Mouse (Mus musculus): Measurements from ENCODE around the gene Lyplal1. TPM values are rescaled to one million over a fixed set of nuclear protein-coding genes. Genes with fewer than 3 reads are reported as not detected.
A peak's percentile ranks its signal among the peaks of the same experiment; 100 is the strongest.

Lyplal1 gene
- total and polyA plus RNA-seq, 2 experiments from 2014 or later, result 8.7 to 16.3 TPM

- H3K27ac ChIP-seq, result no peak overlapping the region
- H3K27me3 ChIP-seq (ENCODE audit: insufficient read depth, low read length), result no peaks in the 10 kb centered on the region
- H3K4me1 ChIP-seq (ENCODE audit: insufficient read depth, low read length), result no peaks in the 10 kb centered on the region
- 72% methylated on average over 6 of the region's 6 CpGs for WGBS
- no peak overlapping the region for H3K4me3 ChIP-seq (ENCODE audit: low read length)
- TF ChIP-seq CTCF (IDR thresholded peaks at IDR 0.05; ENCODE audit: low read depth), result no peak
- H3K9me3 ChIP-seq (ENCODE audit: low read length), result no peaks in the 10 kb centered on the region
- no peak overlapping the region for H3K4me2 ChIP-seq (ENCODE audit: low read depth, low read length)
- no peaks in the 10 kb centered on the region for H3K36me3 ChIP-seq (ENCODE audit: insufficient read depth, low read length)
- H3K9ac ChIP-seq (replicated peaks; ENCODE audit: low read length), result no peak overlapping the region
- DNase-seq (ENCODE audit: low spot score) (no peak), ATAC-seq (no peak)
These were observed 19.7 kb upstream of the Lyplal1 start for GRCm38 (mm10) chr1:186136636-186137380.

DNA sequence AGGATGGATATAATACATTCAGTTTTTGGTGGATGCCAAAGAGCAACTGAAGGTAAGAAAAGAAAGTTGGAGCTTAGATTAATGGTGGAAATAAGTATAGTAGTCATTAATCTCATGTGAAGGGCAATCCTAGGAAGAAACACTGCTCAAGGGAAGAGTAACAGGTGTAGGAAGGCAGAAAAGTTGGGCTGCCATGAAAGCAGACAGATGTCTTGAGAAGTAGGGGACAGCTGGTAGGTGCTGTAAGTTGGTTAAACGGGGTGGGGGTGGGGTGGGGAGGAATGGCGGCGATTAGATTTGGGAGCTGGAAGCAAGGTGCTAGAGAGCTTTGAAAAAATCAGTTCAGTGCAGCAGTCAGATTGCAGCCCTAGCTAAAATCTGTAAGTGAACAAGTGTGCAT lies 14.4 kb upstream of the Lyplal1 start:
- Histone ChIP-seq H3K4me2 (ENCODE audit: low read depth, low read length) (no peak overlapping the region), H3K9ac (replicated peaks; ENCODE audit: low read length) (no peak overlapping the region), H3K36me3 (ENCODE audit: insufficient read depth, low read length) (no peaks in the 10 kb centered on the region), H3K9me3 (ENCODE audit: low read length) (no peaks in the 10 kb centered on the region), H3K4me3 (ENCODE audit: low read length) (no peak overlapping the region), H3K27me3 (ENCODE audit: insufficient read depth, low read length) (no peaks in the 10 kb centered on the region), H3K4me1 (ENCODE audit: insufficient read depth, low read length) (no peaks in the 10 kb centered on the region), H3K27ac (no peak overlapping the region)
- WGBS, result 93% methylated on average over 3 of the region's 3 CpGs
- DNase-seq (ENCODE audit: low spot score), result no peak
- ATAC-seq, result no peak
- TF ChIP-seq CTCF (IDR thresholded peaks at IDR 0.05; ENCODE audit: low read depth), result no peak

DNA sequence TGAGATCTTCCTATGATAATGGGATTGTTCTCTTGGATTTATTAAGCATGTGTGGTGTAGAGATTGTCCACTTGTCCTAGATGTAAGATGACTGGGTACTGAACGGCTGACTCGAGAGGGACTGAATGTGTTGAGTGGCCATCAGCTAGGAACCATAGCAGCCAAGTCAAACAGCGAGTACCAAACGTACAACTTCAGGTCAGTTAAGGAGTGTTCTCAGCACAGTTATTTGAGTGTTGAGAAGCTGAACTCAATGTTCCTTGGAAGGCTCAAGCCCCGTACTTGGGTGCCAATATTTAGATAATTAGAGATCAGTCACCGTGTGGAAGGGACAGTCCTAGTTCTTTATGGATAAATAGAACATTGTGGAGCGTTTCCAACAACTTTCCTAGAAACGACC lies 11.8 kb upstream of the Lyplal1 start:
- H3K4me3 ChIP-seq (ENCODE audit: low read length), result no peak overlapping the region
- H3K9me3 ChIP-seq (ENCODE audit: low read length), result no peaks in the 10 kb centered on the region
- no peaks in the 10 kb centered on the region for H3K36me3 ChIP-seq (ENCODE audit: insufficient read depth, low read length)
- H3K27me3 ChIP-seq (ENCODE audit: insufficient read depth, low read length), result no peaks in the 10 kb centered on the region
- H3K4me1 ChIP-seq (ENCODE audit: insufficient read depth, low read length), result no peaks in the 10 kb centered on the region
- DNase-seq (ENCODE audit: low spot score) (no peak), ATAC-seq (no peak)
- no peak overlapping the region for H3K4me2 ChIP-seq (ENCODE audit: low read depth, low read length)
- 91% methylated on average over 8 of the region's 8 CpGs for WGBS
- H3K27ac ChIP-seq, result no peak overlapping the region
- no peak overlapping the region for H3K9ac ChIP-seq (replicated peaks; ENCODE audit: low read length)
- no peak for TF ChIP-seq CTCF (IDR thresholded peaks at IDR 0.05; ENCODE audit: low read depth)

DNA sequence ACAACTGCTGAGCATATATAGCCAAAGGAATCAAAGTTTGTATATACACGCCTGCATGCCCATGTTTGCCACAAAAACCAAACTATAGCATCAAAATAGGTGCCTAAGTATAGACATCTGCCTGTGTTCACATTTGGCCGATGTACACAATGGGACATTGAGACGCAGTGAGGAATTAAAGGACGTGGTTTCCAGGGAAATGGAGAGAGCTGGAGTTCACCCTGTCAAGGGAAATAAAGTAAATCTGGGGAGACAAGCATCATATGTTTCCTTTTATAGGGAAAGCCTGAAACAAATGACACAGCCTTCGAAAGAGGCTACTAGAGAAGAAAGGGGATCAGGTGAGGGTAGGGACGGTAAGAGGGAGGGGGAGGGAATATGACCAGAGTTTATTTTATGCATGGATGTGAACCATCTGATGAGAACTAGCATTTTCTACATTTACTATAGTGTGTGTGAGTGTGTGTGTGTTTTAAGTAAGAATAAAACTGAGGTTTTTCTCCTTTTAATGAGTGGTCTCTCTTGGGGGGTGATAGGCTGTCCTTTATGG lies 9.3 kb upstream of the Lyplal1 start:
- Histone ChIP-seq H3K4me1 (ENCODE audit: insufficient read depth, low read length) (no peaks in the 10 kb centered on the region), H3K9ac (replicated peaks; ENCODE audit: low read length) (no peak overlapping the region), H3K27me3 (ENCODE audit: insufficient read depth, low read length) (no peaks in the 10 kb centered on the region), H3K27ac (no peak overlapping the region), H3K4me2 (ENCODE audit: low read depth, low read length) (no peak overlapping the region), H3K9me3 (ENCODE audit: low read length) (no peaks in the 10 kb centered on the region), H3K4me3 (ENCODE audit: low read length) (no peak overlapping the region), H3K36me3 (ENCODE audit: insufficient read depth, low read length) (no peaks in the 10 kb centered on the region)
- ATAC-seq (no peak), DNase-seq (ENCODE audit: low spot score) (no peak)
- 64% methylated on average over 6 of the region's 6 CpGs for WGBS
- no peak for TF ChIP-seq CTCF (IDR thresholded peaks at IDR 0.05; ENCODE audit: low read depth)

DNA sequence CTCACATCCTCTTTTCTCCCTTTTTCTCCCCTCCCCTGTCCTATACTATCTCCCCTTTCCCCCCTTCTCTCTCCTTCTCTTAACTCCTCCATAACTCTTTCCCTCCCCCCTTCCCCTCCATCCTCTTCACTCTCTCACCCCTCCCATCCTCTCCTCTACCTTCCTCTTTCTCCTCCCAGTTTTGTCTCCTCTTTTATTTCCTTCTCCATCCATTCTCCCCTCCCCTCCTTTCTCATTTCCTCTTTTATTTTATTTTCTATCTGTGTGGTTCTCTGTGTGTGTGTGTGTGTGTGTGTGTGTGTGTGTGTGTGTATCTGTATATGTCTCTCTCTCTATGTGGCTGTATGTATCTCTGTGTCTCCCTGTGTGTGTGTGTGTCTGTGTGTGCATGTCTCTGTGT lies 6.6 kb upstream of the Lyplal1 start:
- no peaks in the 10 kb centered on the region for H3K9me3 ChIP-seq (ENCODE audit: low read length)
- no peak for TF ChIP-seq CTCF (IDR thresholded peaks at IDR 0.05; ENCODE audit: low read depth)
- H3K36me3 ChIP-seq (ENCODE audit: insufficient read depth, low read length), result no peaks in the 10 kb centered on the region
- no peak overlapping the region for H3K4me2 ChIP-seq (ENCODE audit: low read depth, low read length)
- H3K27ac ChIP-seq, result no peak overlapping the region
- no peak overlapping the region for H3K4me3 ChIP-seq (ENCODE audit: low read length)
- ATAC-seq (no peak), DNase-seq (ENCODE audit: low spot score) (no peak)
- no peak overlapping the region for H3K9ac ChIP-seq (replicated peaks; ENCODE audit: low read length)
- H3K27me3 ChIP-seq (ENCODE audit: insufficient read depth, low read length), result no peaks in the 10 kb centered on the region
- H3K4me1 ChIP-seq (ENCODE audit: insufficient read depth, low read length), result no peaks in the 10 kb centered on the region

DNA sequence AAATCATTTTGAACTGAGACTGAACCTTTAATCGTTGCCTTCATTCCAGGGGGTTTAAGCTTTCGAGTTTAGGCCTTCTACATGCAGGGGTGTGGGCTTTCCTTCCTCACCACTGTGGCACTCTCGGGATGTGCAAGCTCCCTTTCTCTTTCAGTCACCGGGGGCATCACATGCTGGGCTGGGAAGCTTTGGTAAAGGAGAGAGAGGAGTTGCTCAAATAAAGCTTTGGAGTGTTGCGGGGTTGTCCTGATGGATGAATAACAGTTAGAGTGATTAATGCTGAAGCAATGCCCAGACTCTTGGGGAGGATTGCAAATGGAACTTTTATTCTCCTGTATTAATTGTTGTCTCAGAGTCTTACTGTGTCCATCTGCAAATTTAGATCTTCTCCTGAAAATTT lies 2.7 kb upstream of the Lyplal1 start:
- TF ChIP-seq CTCF (IDR thresholded peaks at IDR 0.05; ENCODE audit: low read depth), result no peak
- Histone ChIP-seq H3K36me3 (ENCODE audit: insufficient read depth, low read length) (no peaks in the 10 kb centered on the region), H3K4me3 (ENCODE audit: low read length) (no peak overlapping the region), H3K27ac (no peak overlapping the region), H3K9ac (replicated peaks; ENCODE audit: low read length) (no peak overlapping the region), H3K9me3 (ENCODE audit: low read length) (no peaks in the 10 kb centered on the region), H3K4me1 (ENCODE audit: insufficient read depth, low read length) (peaks cover 5% of the 10 kb centered on the region; the same call in 1 of the 2 replicates), H3K27me3 (ENCODE audit: insufficient read depth, low read length) (no peaks in the 10 kb centered on the region), H3K4me2 (ENCODE audit: low read depth, low read length) (no peak overlapping the region)
- DNase-seq (ENCODE audit: low spot score), result no peak
- 41% methylated on average over 5 of the region's 5 CpGs for WGBS
- no peak for ATAC-seq

- Histone ChIP-seq H3K4me1 (ENCODE audit: insufficient read depth, low read length) (peaks cover 5% of the 10 kb centered on the region; the same call in 1 of the 2 replicates), H3K4me2 (ENCODE audit: low read depth, low read length) (peak overlapping the region; percentile 86), H3K9me3 (ENCODE audit: low read length) (no peaks in the 10 kb centered on the region), H3K9ac (replicated peaks; ENCODE audit: low read length) (peak overlapping the region; percentile 87; the same call in 1 of the 2 replicates), H3K27me3 (ENCODE audit: insufficient read depth, low read length) (no peaks in the 10 kb centered on the region), H3K27ac (peak overlapping the region; percentile 93; the same call in 1 of the 2 replicates), H3K4me3 (ENCODE audit: low read length) (peak overlapping the region; percentile 76; the same call in 1 of the 2 replicates), H3K36me3 (ENCODE audit: insufficient read depth, low read length) (no peaks in the 10 kb centered on the region)
- ATAC-seq (no peak), DNase-seq (ENCODE audit: low spot score) (peak; percentile 12)
- no peak for TF ChIP-seq CTCF (IDR thresholded peaks at IDR 0.05; ENCODE audit: low read depth)
- 58% methylated on average over 7 of the region's 7 CpGs for WGBS
These were observed 967 bp downstream of the Lyplal1 start for GRCm38 (mm10) chr1:186116086-186116600.

Measured in hindbrain, postnatal 0 days (tissue).